Mouse (Mus musculus): ENCODE measurements around the gene Smad5.

Gene Smad5

DNA sequence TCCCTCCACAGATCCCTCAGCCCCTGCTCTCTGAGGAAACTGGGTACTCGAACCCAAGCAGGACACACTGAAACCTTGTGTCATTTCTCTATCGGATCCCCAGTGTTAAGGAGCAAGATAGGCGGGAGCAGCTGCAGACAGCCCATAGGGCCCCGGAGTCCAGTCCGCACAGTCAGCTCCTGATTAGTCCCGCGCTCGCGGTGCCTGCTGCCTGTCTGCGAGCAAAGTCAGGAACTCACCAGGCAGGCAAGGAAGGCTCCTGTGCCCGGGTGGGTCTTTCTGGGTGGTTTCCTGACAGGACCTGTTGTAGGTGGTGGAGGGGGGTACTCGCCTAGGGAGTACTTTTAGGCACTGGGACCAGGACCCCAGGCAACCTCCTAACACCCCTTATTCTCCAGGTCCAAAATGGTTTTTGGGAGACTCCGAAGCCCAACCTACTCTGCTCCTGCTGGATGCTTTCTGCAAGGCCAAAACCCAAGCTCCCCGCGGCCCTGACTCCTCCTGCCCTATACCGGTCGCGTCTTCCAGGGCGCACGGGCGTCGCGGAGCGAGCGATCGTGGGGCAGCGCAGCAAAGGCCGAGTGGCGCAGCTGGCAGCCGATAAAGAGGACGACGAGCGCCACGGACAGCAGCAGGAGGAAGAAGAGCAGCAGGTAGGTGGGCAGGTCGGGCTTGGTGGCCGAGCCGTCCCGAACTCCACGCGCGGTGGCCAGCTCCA, 49.8 kb downstream of the Smad5 start:
- in situ Hi-C loops (cut with MboI; ENCODE audit: unreplicated experiment in 2 of 2) = loop anchor here in 1 of 2 experiments (5.0 to 25.0 kb wide), 2 partner anchors 95 to 190 kb away; no protein-coding TSS in a partner anchor

DNA sequence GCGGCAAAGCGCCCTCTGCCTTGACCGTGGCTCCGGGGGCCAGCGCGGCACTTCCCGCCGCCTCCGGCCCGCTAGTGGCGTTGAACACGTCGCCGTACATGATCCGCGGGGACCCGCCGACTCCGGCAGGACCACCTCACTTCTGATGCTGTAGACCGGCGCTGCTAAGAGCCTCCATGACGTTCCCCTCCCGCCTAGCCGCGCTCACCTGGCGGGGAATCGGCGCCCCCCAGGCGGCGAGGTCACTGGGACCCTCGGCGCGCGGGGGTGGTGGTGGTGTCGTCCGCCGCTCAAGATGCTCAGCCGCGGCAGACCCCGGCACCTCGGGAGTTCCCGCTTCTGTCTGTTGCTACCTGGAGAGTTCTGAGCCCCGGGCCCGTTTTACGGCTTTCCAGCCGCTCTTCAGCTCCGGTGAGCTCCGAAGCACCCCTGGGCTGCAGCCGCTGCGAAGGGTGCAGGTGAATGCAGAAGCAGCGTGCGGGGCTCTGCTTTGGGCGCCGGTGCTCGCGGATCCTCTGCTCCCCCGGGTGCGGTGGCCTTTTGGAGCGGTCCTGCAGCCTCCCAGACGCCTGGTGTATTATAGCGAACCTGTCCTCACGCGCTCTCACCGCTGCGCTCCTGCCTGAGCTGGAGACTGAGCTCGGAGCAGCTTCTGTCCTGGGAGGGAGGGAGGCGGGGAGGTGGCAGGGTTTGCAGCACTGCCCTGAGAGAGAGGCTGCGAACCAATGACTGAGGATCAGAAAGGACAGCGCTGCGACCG, 50.6 kb downstream of the Smad5 start, which contains the start of gene Gm45623:
Gm45623 (minus strand) TSS at position 636 of the 760 bp plus-strand sequence.
- in situ Hi-C loops (cut with MboI; ENCODE audit: unreplicated experiment in 2 of 2) = loop anchor here in 1 of 2 experiments (5.0 to 25.0 kb wide), 2 partner anchors 96 to 191 kb away; no protein-coding TSS in a partner anchor

DNA sequence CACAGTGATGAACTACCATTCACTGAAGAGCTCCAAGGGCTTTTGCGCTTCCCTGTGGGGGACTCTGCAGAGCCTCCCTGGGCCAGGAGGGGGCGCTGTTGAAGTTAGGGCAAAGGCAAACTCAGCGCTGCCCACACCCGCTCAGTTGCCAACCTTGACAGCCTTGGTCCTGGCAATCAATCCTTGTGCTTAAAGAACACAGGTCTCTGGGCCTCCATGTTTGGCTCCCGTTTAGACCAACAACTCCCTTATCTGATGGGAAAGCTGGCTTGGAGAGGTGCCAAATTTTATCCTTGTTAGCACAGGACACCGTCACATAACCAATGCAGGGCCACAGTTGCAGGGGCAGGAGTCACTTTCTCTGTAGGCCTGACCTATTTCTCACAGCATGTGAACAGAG, 53.1 kb downstream of the Smad5 start:
- in situ Hi-C loops (cut with MboI; ENCODE audit: unreplicated experiment in 2 of 2) = loop anchor here in 1 of 2 experiments (25.0 kb wide), 1 partner anchor 194 kb away; no protein-coding TSS in a partner anchor

DNA sequence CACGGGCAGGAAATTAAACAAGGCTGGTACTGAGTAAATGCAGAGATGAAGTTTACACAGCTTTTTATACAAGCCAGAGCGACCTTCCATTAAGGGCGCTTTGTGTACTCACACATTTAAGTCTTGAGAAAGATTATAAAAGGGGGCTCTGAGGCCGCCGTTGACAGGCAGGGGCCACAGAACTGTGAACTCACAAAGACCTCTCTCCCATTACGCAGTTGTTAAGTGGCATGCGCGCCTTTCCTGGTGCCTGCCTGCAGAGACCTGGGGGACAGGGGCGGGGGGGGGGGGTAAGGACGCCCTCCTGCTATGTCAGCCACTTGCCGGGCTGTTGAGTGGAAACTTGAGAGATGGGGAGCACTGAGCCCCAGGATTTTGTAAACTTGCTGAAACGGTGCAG, 54.4 kb downstream of the Smad5 start:
- in situ Hi-C loops (cut with MboI; ENCODE audit: unreplicated experiment in 2 of 2) = loop anchor here in 1 of 2 experiments (25.0 kb wide), 1 partner anchor 195 kb away; no protein-coding TSS in a partner anchor

DNA sequence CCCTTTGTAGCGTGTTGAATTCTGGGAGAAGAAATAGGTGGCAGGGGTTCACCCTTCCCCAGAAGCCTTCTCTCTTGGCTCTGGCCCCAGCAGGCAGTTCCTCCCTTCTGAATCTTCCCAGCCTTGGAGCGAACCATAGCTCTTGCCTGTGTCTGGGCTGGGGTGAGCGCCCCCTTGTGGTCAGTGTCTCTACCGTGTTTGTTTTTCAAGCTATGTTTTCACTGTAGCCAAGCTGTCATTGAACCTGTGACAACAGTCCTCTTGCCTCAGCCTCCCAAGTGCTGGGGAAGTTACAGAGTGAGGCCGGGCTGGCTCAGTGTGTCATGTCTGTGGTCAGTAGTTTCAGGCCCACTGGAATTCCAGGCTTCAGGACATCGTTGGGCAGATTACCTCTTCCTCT, 55.7 kb downstream of the Smad5 start:
- in situ Hi-C loops (cut with MboI; ENCODE audit: unreplicated experiment in 2 of 2) = loop anchor here in 1 of 2 experiments (25.0 kb wide), 1 partner anchor 196 kb away; no protein-coding TSS in a partner anchor

DNA sequence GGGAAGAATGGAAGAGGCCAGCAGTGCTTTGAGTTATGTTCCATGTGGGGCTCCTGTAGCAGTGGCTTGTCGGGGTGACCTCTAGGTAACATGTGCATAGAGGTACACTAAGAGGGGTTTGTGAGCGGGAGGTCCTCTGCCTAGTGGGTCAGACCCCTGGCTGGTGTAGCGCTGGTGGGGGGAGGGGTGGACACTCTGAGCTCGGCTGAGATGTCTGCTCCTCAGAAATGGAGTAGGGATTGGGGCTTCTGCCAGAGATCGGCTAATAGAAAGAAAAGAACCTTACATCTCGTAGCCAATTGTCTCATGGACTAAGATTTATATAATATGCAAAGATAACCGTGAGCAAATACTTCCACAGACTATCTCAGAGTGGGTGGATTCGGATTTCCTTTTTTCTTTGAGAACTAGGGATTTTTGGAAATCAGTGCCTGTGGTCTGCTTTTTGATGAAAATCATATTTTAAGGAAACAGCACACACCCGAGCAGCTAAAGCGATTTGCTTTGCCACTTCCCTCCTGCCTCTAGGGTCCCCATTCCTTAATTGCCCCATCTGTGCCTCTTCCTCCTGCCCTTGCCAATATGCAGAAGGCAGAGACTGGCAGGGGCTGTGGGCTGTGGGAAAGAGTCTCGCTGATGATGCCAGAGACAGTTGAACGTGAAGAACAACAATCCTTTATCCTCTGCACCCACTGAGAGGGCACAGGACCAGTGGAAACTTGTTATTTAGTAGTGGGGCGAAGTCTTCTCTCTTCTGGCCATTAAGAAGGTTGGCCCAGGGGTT, 59.8 kb downstream of the Smad5 start:
- in situ Hi-C loops (cut with MboI; ENCODE audit: unreplicated experiment in 2 of 2) = loop anchor here in 1 of 2 experiments (25.0 kb wide), 1 partner anchor 200 kb away; no protein-coding TSS in a partner anchor

DNA sequence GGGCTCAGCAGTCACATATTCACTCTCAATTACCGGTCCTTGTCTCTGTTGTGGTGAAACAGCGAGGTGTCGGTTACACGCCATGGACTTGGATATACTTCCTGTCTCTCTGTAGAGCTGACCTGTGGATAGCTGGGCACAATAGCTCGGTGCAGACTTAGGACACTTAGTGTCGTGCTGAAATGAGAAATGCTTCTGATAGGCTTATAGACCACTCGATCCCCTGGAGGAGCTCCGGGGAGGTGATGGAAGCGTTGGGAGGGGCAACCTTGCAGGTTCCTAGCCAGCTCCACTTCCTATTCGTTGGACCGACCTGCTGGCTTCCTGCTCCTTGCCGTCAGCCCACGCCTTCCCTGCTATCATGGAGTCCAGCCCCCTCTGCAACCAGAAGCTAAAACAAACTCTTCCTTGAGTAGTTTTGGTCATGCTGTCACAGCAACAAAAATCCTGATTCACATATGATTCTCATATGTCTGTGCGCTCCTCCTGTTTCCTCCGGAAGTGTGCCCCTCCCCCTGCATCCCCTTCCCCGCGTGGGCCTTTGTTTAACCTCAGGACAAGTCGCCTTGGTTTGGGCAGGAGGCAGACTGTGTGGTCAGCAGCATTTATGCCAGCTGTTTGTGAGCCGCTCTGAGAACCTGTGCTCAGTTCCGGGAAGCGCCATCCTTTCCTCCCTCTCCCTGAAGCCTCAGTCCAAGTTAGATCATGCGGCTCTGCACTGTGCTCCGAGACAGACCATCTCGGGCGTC, 62.6 kb downstream of the Smad5 start:
- in situ Hi-C loops (cut with MboI; ENCODE audit: unreplicated experiment in 2 of 2) = loop anchor here in 1 of 2 experiments (25.0 kb wide), 1 partner anchor 203 kb away; no protein-coding TSS in a partner anchor

DNA sequence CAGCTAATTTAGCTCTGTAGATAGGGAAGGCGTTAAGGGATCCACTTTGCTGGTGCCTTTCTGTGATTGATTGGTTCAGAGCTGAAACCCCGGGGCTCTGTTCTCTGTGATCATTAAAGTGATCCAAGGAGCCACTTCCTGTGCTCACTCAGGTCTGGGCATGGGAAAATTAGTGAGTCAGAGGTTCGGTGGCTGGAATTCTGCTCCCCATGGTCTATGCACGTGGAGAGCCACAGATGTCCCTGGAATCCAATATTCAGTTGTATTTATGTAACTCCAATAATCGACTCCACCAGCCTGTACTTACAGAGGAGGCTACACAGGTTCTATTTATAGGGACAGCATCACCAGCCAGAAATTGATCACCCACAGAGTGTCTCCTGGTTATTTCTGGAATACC, 63.4 kb downstream of the Smad5 start:
- in situ Hi-C loops (cut with MboI; ENCODE audit: unreplicated experiment in 2 of 2) = loop anchor here in 1 of 2 experiments (25.0 kb wide), 1 partner anchor 204 kb away; no protein-coding TSS in a partner anchor

DNA sequence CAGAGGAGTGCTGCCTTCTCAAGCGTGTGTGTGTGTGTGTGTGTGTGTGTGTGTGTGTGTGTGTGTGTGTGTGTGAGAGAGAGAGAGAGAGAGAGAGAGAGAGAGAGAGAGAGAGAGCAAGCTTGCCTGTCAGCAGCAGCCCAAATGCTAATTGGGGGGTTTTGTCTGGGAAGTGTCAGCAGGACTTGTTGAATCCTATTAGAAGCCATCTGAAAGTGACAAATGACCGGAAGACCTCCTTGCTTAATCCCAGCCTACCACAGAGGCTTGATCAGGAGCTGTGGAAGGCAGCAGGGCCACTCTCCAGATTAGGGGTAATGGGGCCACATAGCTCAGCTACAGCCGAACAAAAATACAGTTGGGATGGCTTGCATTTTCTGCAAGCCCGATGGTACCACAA, 66.6 kb downstream of the Smad5 start:
- in situ Hi-C loops (cut with MboI; ENCODE audit: unreplicated experiment in 2 of 2) = loop anchor here in 1 of 2 experiments (25.0 kb wide), 1 partner anchor 207 kb away; no protein-coding TSS in a partner anchor

DNA sequence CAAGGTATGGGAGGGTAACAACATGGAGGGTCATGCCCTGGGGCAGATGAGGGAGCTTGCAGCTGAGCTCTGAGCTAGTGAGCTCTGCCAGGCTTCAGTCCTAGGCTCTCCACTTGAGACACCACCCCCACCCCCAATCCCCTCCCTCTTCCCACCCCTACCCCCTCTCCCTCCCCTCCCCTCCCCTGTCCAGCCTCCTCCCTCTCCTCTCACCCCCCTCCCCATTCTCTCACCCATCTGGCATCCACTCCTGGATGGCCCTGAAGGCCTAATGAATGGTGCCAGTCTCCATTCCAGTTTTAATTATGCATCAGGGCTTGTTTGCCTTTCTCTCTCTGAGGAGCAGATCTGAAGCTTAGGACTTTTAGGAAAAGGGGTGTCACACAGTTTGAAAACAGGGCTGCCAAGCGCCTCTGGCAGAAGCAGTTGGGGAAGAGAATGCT, 67.3 kb downstream of the Smad5 start:
- in situ Hi-C loops (cut with MboI; ENCODE audit: unreplicated experiment in 2 of 2) = loop anchor here in 1 of 2 experiments (25.0 kb wide), 1 partner anchor 208 kb away; no protein-coding TSS in a partner anchor

DNA sequence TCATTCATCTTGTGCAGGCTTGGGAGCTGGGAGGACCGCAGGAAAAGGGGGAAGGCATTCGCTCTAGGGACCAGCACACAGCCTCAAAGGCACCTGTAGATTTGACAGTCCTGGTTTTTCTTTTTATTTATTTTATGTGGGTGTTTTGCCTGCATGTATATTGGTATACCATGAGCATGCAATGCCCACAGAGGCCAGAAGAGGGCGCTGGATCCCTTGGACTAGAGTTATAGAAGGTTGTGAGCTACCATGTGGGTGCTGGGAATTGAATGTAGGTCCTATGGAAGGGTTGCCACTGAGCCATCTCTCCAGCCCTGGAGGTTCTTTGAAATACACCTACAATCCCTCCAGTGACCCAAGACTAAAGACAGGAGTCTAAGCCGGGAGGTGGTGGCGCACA, 68.0 kb downstream of the Smad5 start:
- in situ Hi-C loops (cut with MboI; ENCODE audit: unreplicated experiment in 2 of 2) = loop anchor here in 1 of 2 experiments (25.0 kb wide), 1 partner anchor 208 kb away; no protein-coding TSS in a partner anchor

DNA sequence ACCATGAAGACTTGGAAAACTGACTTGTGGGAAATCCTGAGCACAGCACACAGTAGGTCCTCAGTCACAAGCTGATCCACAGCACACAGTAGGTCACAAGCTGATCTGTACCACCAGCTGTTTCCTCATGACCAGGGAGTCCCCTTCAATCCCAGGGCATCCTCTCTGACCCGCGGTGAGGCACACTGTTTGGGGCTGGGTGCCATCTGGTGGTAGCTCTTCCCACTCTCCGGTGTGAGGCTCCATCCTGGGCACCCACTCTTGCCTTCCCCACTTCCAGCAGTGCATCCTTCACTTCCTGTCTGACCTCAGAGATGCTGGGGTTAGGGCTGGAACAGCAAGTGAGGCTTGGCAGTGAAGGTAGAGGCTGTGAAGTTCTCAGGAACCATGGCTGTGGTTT, 69.8 kb downstream of the Smad5 start:
- in situ Hi-C loops (cut with MboI; ENCODE audit: unreplicated experiment in 2 of 2) = loop anchor here in 1 of 2 experiments (25.0 kb wide), 1 partner anchor 210 kb away; no protein-coding TSS in a partner anchor

DNA sequence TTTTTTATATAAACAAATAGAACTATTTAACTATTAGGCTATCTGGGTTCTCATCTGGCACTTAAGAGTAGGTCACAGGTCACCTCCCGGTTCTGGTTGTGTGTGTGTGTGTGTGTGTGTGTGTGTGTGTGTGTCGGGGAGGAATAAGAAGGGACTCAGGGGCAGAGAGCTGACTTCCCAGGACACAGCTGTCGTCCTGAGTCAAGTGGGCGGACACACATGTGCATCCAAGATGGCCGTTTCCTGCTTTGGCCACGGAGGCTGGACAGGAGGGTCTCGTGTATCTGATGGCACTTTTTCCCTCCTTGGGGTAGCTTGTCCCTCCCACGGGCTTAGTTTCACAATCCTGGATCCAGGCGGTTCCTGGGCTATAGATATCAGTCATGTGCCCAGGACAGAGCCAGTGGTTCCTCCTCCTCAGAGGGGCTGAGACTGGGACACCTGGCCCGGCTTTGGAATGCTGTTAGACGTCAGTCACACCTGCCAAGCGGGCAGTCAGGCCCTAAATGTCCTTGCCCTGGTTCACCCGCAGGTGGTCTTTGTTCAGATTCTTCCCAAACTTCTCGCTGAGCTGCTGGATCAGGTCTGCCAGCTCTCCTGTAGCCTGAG, 70.6 kb downstream of the Smad5 start:
- in situ Hi-C loops (cut with MboI; ENCODE audit: unreplicated experiment in 2 of 2) = loop anchor here in 1 of 2 experiments (25.0 kb wide), 1 partner anchor 211 kb away; no protein-coding TSS in a partner anchor

DNA sequence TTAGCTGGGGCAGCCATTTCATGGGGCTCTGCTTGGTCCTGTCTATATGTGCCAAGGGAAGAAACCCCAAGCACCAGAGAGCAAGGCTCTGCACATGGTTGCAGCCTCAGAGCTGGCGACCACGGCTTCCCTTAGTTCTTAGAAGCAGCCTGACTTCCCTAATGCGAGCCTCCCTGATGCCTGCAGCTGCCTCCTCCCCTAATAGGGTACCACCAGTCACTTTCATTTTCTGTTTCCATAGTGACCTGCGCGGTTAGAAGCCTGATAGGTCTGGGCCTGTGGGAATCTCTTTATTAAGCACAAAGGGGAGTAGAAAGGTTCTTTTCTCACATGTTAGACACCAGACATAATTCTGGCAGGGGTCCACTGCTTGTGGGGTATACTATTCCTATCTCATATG, 71.5 kb downstream of the Smad5 start:
- in situ Hi-C loops (cut with MboI; ENCODE audit: unreplicated experiment in 2 of 2) = loop anchor here in 1 of 2 experiments (25.0 kb wide), 1 partner anchor 212 kb away; no protein-coding TSS in a partner anchor

DNA sequence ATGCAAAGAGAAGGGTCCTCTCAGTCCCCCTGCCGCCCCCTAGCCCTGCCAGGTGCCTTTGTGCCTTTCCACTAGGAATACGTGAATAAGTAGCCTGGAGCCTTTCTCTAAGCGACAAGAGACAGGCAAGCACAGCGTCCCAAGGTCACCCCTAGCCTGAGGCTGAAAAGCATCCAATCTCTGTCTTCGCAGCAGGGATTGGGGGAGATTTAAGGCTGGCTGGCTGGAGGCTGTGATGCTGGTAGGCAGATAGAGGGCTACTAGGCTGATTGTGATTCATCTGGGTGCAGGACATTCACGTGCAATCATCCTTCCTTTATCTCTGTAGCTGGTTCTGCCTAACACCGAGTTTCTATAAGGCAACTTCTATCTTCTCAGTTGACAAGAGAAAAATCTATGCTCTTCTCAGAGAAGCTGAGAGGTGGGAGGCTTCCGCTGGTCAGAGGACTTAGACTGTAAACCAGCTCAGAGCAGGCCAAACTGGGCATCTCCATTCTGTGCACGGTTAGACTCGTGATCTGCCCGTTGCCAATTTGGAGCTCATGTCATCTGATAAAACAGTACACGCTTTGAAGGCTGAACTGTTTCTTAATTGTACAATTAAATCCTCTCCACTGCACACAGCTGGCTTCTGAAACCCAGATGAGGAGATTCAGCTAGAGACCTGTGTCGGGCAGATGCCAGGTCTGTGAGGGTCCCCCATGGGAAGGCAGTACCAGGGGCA, 78.1 kb downstream of the Smad5 start:
- in situ Hi-C loops (cut with MboI; ENCODE audit: unreplicated experiment in 2 of 2) = loop anchor here (25.0 kb wide), 1 partner anchor 481 kb away; no protein-coding TSS in a partner anchor

DNA sequence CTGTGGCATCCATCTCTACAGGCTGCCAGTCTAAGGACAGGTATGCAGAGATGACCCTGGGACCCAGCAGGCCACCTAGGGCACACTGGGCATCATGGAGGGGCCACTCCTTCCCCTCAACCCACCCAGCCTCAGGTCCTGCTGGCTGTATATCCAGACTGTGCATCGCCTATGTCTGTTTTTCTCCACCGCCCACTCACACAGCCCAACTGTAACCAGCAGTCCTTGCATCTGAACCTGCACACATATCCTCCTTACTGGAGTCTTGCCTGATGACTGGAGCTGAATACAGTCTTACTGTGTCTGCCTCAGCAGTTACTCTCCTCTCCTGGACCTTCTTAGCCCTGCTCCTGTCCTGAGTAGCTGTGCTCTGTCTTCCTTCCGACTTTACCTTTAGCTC, 78.9 kb downstream of the Smad5 start:
- in situ Hi-C loops (cut with MboI; ENCODE audit: unreplicated experiment in 2 of 2) = loop anchor here (25.0 kb wide), 1 partner anchor 481 kb away; no protein-coding TSS in a partner anchor

DNA sequence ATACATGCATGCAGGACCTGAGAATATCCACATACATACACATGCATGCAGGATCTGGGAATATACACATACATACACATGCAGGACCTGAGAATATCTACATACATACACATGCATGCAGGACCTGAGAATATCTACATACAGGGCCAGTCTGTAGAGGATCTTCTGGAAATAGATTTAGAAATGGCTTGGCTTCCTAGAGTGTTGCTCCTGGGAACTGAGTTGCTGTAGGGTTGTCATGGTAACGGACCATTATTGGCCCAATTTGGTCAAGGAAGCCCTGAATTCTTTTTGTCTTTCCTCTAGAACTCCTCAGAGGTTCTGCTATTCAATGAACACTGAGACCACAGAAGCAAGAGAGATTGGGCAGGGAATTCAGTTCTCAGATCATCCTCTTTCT, 79.8 kb downstream of the Smad5 start:
- in situ Hi-C loops (cut with MboI; ENCODE audit: unreplicated experiment in 2 of 2) = loop anchor here (25.0 kb wide), 1 partner anchor 480 kb away; no protein-coding TSS in a partner anchor

DNA sequence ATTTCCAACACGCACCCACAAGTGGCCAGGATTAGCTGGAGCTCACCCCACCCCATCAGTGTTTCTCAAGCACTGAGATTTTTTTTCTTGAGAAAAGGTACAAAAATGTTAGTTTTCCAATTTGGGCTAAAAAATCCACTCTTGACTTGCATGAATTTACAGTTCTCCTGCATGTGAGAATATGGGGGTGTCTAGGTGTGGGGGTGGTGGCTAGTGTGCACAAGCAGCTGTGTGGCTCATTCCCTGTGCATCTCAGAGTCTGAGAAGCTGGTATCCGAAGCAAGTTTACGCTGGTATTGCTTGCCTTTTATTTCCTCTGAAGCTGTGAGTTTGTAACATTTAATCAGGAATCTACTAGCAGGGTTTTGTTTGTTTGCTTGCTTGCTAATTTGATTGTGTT, 87.9 kb downstream of the Smad5 start:
- in situ Hi-C loops (cut with MboI; ENCODE audit: unreplicated experiment in 2 of 2) = loop anchor here (25.0 kb wide), 1 partner anchor 472 kb away; no protein-coding TSS in a partner anchor
